Mouse (Mus musculus) neural tube, embryonic 15.5 days (tissue): ENCODE data around the gene Psg19. TPM values are rescaled to one million over a fixed set of nuclear protein-coding genes. Genes with fewer than 3 reads are reported as not detected.
"Not testable (repeated sequence)": the region's sequence is repeated elsewhere in the genome, so short reads cannot be mapped to it uniquely, and the experiment has no call there.

Source experiments
- ATAC-seq: fragments of 200-750 bp; cut with Nextera tagmentation; 2 replicates; pipeline ENCODE4 v1.8.0; 2017; ENCODE audit warnings: mild to moderate bottlenecking, moderate TSS enrichment, moderate library complexity; ENCODE audit not compliant: low FRiP score
- H3K27ac ChIP-seq: fragments of 300-500 bp; sonication (generic); replicated peaks from 2 replicates; pipeline ENCODE4 v1.5.1; 2015; ENCODE audit warnings: mild to moderate bottlenecking, inconsistent platforms
- H3K27me3 ChIP-seq: fragments of 300-500 bp; sonication (generic); replicated peaks from 2 replicates; pipeline ENCODE4 v1.6.1; 2015; ENCODE audit warnings: inconsistent platforms
- H3K36me3 ChIP-seq: fragments of 300-500 bp; sonication (generic); 2 replicates; pipeline ENCODE4 v1.6.1; 2015; ENCODE audit warnings: inconsistent platforms
- H3K4me1 ChIP-seq: fragments of 300-500 bp; sonication (generic); 2 replicates; pipeline ENCODE4 v1.6.1; 2015; ENCODE audit warnings: inconsistent platforms
- H3K4me2 ChIP-seq: fragments of 300-500 bp; sonication (generic); 2 replicates; pipeline ENCODE4 v1.6.1; 2015; ENCODE audit warnings: inconsistent platforms, mild to moderate bottlenecking, moderate library complexity
- H3K4me3 ChIP-seq: fragments of 300-500 bp; sonication (generic); replicated peaks from 2 replicates; pipeline ENCODE4 v1.5.1; 2015; ENCODE audit warnings: mild to moderate bottlenecking, inconsistent platforms
- H3K9ac ChIP-seq: fragments of 300-500 bp; sonication (generic); replicated peaks from 2 replicates; pipeline ENCODE4 v1.6.1; 2015; ENCODE audit warnings: mild to moderate bottlenecking, inconsistent platforms
- H3K9me3 ChIP-seq: fragments of 300-500 bp; sonication (generic); replicated peaks from 2 replicates; pipeline ENCODE4 v1.6.1; 2016; ENCODE audit warnings: inconsistent platforms
- WGBS: fragments of 180-500 bp; shearing (Covaris S2); methylation state at CpG from one replicate; pipeline ENCODE4 v1.1.7; 2015; ENCODE audit warnings: mixed read lengths; 5-methylcytosine and 5-hydroxymethylcytosine counted together
- polyA plus RNA-seq: library from polyadenylated mRNA; unstranded; fragments of >200 nt; fragmentation: Nextera tagmentation; extraction: Ambion mirVana; gene quantifications from 2 replicates; pipeline ENCODE4 v1.2.1, GENCODE M21; 2015

The Psg19 gene
- polyA plus RNA-seq, 1 experiment from 2014 or later, result not detected

DNA sequence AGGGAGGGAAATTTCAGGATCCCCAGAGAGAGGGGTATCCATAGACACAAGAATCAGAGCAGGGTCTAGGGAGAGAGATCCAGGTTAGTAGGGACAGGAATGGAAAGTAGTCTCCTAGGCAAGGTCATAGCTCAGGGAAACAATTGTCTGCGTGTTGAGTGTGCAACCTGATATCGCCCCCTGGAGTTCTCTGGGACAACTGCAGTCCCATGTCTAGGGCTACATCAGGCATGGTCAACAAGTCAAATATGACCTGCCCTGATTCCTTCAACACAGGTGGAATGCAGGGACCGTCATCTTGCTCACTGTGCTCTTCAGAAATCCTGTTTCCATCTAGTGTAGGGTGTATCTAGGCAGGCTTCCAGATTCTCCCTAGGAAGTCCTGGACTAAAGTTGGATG, 809 bp upstream of the Psg19 start:
- no peak for ATAC-seq
- Histone ChIP-seq H3K4me1 (no peaks in the 10 kb centered on the region), H3K36me3 (no peaks in the 10 kb centered on the region), H3K9me3 (no peaks in the 10 kb centered on the region), H3K27me3 (no peaks in the 10 kb centered on the region), H3K9ac (no peak overlapping the region), H3K27ac (no peak overlapping the region), H3K4me3 (no peak overlapping the region), H3K4me2 (no peak overlapping the region)
- WGBS, result 44% methylated on average over 3 of the region's 3 CpGs

DNA sequence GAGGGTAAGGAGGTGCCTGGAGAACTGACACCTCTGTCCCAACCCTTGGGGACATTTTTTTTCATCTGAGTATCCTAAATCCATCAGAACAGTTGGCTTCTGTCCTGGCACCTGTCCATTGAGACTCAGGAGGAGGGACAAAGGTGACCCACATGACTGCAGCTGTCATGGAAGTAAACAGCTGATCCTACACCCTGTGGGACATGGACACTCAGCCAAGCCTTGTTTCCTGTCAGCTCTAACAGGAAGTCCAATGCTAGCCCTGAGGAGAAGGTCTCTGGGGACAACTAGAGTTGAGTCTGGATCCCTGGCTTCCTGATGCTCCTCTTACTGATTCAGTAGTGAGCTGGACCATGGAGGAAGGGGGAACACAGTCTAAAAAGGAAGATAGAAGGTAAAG, 7.6 kb downstream of the Psg19 start:
- H3K27ac ChIP-seq, H3K9me3 ChIP-seq, H3K27me3 ChIP-seq, H3K4me3 ChIP-seq, H3K9ac ChIP-seq, H3K36me3 ChIP-seq, H3K4me1 ChIP-seq, H3K4me2 ChIP-seq, ATAC-seq: not testable (repeated sequence)

- not testable (repeated sequence) for H3K4me3 ChIP-seq, H3K9me3 ChIP-seq, ATAC-seq, H3K27me3 ChIP-seq, H3K9ac ChIP-seq, H3K4me1 ChIP-seq, H3K36me3 ChIP-seq, H3K4me2 ChIP-seq, H3K27ac ChIP-seq
- whole genome bisulfite sequencing, result 63% methylated on average over 2 of the region's 2 CpGs
Measured at GRCm38 (mm10) chr7:18781301-18781700, 17.0 kb downstream of the Psg19 start.

GRCm38 (mm10) chr7:18779337-18779781, 19.0 kb downstream of the Psg19 start:
- H3K36me3 ChIP-seq, result no peaks in the 10 kb centered on the region
- H3K4me1 ChIP-seq, result no peaks in the 10 kb centered on the region
- no peaks in the 10 kb centered on the region for H3K9me3 ChIP-seq
- no peak overlapping the region for H3K4me3 ChIP-seq
- no peak overlapping the region for H3K4me2 ChIP-seq
- no peak overlapping the region for H3K27ac ChIP-seq
- no peak for ATAC-seq
- H3K27me3 ChIP-seq, result no peaks in the 10 kb centered on the region
- H3K9ac ChIP-seq, result no peak overlapping the region

DNA sequence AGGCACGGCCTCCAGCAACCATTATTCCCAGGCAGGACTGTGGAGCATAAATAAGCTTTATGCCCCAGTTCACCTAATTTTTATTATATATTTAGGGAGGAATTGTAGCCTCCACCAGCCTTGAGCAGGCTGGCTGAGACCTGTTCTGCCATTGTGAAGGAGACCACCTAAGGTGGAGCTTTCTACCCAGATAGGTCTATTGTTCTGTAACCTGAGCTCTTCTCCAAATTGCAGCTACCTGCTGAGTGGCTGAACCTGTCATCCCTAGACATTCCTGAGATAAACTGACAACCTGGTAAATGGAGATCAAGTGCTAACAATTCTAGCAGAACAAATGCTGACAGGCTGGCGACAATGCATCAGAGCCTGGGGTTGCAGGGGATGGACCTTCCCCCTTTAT, 35.4 kb downstream of the Psg19 start:
- H3K27me3 ChIP-seq, H3K9me3 ChIP-seq, H3K4me2 ChIP-seq, H3K9ac ChIP-seq, H3K4me1 ChIP-seq, H3K27ac ChIP-seq, H3K4me3 ChIP-seq, H3K36me3 ChIP-seq, ATAC-seq: not testable (repeated sequence)
- 50% methylated on average over 1 of the region's 2 CpGs for WGBS

DNA sequence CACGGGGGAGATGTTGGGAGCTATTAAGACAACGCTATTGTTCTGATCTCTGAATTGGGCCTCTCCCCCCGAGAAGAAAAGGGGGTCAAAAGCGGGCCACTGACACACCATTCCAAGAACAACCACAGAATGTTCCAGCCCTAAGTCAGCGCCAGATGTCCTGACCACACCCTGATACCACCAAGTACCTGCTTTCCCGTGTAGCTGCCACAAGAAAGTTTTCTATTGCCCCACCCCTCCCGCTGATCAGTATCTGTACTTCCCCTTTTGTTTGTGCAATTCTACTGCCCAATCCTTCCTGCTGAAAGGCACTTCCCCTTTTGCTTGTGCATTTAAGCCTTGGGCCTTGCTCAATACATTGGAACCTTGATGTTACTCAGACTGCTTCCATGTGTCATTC, 38.2 kb downstream of the Psg19 start:
- not testable (repeated sequence) for H3K36me3 ChIP-seq, H3K27me3 ChIP-seq, H3K4me2 ChIP-seq, H3K9me3 ChIP-seq, H3K4me1 ChIP-seq, ATAC-seq, H3K27ac ChIP-seq, H3K4me3 ChIP-seq, H3K9ac ChIP-seq
- WGBS, result 89% methylated on average over 7 of the region's 7 CpGs

DNA sequence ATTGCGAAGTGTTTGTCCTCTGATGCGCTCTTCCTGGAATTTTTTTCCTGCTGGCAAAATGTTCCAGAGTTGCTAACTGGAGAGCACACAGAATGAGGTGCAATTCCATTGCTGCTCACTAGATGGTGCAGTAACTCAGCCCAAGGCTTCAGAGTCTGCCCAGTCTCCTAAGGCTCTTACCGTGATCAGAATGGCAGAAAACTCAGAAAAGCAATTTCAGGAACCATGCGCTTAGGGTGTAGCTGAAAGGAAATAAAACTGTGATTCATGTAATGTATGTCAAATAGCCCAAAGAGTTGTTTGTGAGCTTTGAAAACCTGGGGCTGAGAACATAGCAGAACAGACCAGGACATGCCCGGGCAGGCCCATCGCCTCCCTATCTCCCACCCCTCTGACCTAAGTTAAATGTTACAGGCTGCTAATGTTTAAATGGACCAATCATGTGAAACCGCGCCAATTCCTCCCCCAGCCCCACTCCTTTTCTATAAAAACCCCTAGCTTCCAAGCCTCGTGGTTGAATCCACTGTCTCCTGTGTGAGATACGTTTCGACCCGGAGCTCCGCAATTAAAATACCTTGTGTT, 48.3 kb downstream of the Psg19 start:
- H3K27ac ChIP-seq, H3K36me3 ChIP-seq, H3K4me1 ChIP-seq, H3K4me3 ChIP-seq, H3K9me3 ChIP-seq, H3K9ac ChIP-seq: not testable (repeated sequence)
- H3K27me3 ChIP-seq, result peaks cover 13% of the 10 kb centered on the region
- WGBS, result 51% methylated on average over 11 of the region's 13 CpGs
- H3K4me2 ChIP-seq, result peak overlapping the region; percentile 25; the same call in 1 of the 2 replicates
- peak; percentile 93 for ATAC-seq

DNA sequence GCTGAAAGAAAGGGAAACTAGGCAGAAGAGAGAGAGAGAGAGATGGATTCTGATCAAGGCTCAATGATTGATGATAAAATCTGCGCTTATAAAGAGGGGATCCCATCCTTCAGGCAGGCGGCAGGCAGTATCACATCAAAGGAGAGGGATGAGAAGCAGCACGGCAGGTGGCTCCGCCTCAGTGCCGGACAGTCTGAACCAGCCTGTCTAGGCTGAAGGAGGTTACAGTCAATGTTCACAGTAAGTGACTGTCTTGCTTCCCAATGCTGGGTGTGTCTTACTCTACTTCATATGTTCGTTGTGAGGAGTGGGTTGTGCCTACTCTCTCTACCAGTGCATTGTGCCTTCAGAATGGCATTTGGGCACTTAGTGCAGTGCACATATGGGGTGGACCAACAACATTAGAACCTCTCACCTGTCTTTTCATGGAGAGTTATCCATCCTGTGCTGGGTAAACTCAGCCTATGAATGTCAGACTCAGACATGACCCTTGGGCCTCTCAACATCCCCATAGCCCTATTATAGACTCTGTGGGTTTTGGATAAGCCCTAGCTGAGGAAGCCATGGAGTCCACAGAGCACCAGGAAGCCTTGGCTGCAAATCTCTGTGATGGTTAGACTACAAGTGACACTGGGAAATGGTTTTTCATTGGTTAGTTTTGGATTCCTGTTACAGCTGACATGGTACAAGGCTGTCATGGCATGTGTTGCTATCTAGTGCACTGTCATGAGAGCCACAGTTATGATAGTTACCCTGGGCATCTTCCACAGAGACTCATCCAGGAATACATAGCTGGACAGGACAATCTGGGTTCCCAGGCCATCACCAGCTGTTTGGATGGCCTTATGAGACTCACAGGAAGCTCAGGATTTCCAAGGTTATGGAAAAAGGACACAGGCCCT, 49.1 kb downstream of the Psg19 start:
- H3K4me2 ChIP-seq, result no peak overlapping the region
- 18% methylated on average over 6 of the region's 6 CpGs for WGBS
- no peak overlapping the region for H3K4me3 ChIP-seq
- no peak overlapping the region for H3K27ac ChIP-seq
- H3K36me3 ChIP-seq, result no peaks in the 10 kb centered on the region
- H3K4me1 ChIP-seq, result peaks cover 5% of the 10 kb centered on the region; the same call in 1 of the 2 replicates
- H3K27me3 ChIP-seq, result peaks cover 13% of the 10 kb centered on the region
- H3K9ac ChIP-seq, result no peak overlapping the region
- H3K9me3 ChIP-seq, result no peaks in the 10 kb centered on the region
- ATAC-seq, result peak; percentile 64; the same call in 1 of the 2 replicates

DNA sequence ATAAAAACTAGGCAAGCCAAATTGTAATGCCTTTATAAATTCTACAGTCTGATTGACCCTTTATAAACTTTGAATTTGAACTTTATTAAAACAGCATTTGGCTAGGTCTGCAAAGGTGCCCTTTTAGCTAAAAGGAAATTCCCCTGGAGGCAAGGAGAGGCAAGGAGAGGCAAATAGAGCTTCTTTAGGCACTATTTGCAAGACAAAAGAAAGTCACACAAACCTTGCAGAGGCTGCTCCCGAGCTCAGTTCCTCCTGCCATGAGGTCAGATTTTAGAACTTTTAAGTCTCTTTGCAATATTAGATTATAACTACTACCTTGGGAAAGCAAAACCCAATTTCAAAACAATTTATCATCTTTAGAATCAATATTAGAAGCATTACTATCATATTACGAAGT, 50.9 kb downstream of the Psg19 start:
- H3K27ac ChIP-seq, H3K9me3 ChIP-seq, ATAC-seq, H3K4me2 ChIP-seq, H3K36me3 ChIP-seq, H3K4me1 ChIP-seq, H3K4me3 ChIP-seq, H3K9ac ChIP-seq: not testable (repeated sequence)
- WGBS, result 44% methylated on average over 2 of the region's 2 CpGs
- H3K27me3 ChIP-seq, result peaks cover 13% of the 10 kb centered on the region

GRCm38 (mm10) chr7:18746189-18746860, 52.0 kb downstream of the Psg19 start:
- no peak overlapping the region for H3K27ac ChIP-seq
- H3K9ac ChIP-seq, result 0 out of 2 replicates have a peak overlapping the region, but pooled peaks have one; percentile 26
- peak; percentile 46; the same call in 1 of the 2 replicates for ATAC-seq
- no peaks in the 10 kb centered on the region for H3K36me3 ChIP-seq
- peaks cover 5% of the 10 kb centered on the region; the same call in 1 of the 2 replicates for H3K4me1 ChIP-seq
- peaks cover 13% of the 10 kb centered on the region for H3K27me3 ChIP-seq
- WGBS, result 8% methylated on average over 20 of the region's 20 CpGs
- peak overlapping the region; percentile 53 for H3K4me2 ChIP-seq
- H3K4me3 ChIP-seq, result peak overlapping the region; percentile 34
- no peaks in the 10 kb centered on the region for H3K9me3 ChIP-seq
